Mouse (Mus musculus): ENCODE measurements at regions not wholly inside any gene's neighbourhood (a gene's known extent, or its start where the extent isn't known, plus 50 kb on each side); places are given as distances from the start of the nearest gene placed in this dataset.

DNA sequence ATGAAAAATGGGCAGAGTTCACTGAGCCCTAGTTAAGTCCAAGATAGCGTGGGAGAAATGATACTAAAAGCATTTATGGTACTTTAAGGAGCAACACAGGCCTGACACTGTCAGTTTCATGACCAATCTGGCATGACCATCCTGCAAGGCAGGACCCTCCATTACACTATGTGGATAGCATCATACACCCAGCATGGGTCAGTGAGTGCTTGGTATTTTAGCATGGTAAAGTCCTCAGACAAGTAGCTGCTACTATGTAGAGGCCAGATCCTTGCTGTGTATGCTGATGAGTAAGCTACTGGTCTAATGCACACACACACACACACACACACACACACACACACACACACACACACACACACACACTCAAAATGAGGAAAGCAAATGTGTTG lies 158.3 kb downstream of the Zfp619 start:
- no peak for TF ChIP-seq CTCF (conservative IDR thresholded peaks at IDR 0.05; ENCODE audit: insufficient read depth, insufficient read length, low read depth, low read length)
- TF ChIP-seq POLR2A (IDR thresholded peaks at IDR 0.05; ENCODE audit: low read depth, low read length) = no peak

Measured in kidney, adult 2 months (tissue).